Mouse (Mus musculus): ENCODE measurements around the gene Fgf8. TPM values are rescaled to one million over a fixed set of nuclear protein-coding genes. Genes with fewer than 3 reads are reported as not detected.

Fgf8 gene
- total and polyA plus RNA-seq, 2 experiments = not detected

DNA sequence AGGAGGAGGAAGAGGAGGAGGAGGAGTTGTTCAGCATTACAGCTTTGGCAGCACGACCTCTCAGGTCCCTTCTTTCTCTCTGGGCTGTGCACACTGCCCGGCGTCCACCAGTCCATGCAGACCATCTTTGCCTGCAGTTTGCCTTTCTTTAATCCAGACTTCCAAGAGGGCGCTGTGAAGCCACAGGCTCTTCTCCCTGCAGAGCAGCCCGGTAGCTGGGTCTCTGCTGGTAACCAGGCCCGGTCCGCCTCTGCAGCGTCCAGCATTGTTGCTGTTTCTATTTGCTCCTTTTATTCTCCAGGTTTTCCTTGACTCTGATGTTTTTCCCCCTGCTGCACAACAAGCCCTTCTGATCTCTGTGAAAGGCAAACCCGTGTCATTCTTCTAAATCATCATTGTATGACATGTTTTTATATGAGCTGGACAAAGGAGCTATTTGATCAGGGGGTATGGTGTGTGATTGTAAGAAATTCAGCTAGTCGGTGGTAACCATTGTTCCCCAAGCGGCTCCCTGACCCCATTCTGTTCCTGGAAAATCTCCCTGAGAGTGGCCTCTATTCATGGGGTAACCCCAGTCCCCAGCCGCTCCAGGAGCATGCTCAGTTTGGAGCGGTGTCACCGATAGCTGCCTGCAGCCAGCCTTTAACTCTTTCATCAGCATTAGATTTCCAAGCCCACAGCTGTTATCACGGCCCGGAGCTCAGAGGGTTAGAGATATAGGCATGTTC is 25.1 kb downstream of the Fgf8 start:
- no peak for DNase-seq (ENCODE audit: extremely low read depth, low read depth, low spot score)
- TF ChIP-seq CTCF (IDR thresholded peaks at IDR 0.05; ENCODE audit: low read depth, low read length) = no peak
- TF ChIP-seq POLR2A (IDR thresholded peaks at IDR 0.05; ENCODE audit: extremely low read depth, insufficient read depth, low read length) = no peak
- no peak overlapping the region for H3K4me3 ChIP-seq (ENCODE audit: insufficient read depth, low read depth, low read length)
- H3K36me3 ChIP-seq (ENCODE audit: control insufficient read depth, insufficient read depth, low read length) = no peaks in the 10 kb centered on the region
- H3K9ac ChIP-seq (ENCODE audit: low read depth, low read length) = no peak overlapping the region
- H3K27me3 ChIP-seq (ENCODE audit: control insufficient read depth, insufficient read depth, low read length) = 0 out of 2 replicates have a peak, but pooled peaks cover 4% of the 10 kb centered on the region
- no peaks in the 10 kb centered on the region for H3K4me1 ChIP-seq (ENCODE audit: control insufficient read depth, insufficient read depth, low read length)
- H3K27ac ChIP-seq (replicated peaks; ENCODE audit: insufficient read depth, low read depth, low read length) = no peak overlapping the region
- WGBS = 24% methylated on average over 16 of the region's 16 CpGs
- no peaks in the 10 kb centered on the region for H3K79me2 ChIP-seq (ENCODE audit: control insufficient read depth, insufficient read depth, low read length)

DNA sequence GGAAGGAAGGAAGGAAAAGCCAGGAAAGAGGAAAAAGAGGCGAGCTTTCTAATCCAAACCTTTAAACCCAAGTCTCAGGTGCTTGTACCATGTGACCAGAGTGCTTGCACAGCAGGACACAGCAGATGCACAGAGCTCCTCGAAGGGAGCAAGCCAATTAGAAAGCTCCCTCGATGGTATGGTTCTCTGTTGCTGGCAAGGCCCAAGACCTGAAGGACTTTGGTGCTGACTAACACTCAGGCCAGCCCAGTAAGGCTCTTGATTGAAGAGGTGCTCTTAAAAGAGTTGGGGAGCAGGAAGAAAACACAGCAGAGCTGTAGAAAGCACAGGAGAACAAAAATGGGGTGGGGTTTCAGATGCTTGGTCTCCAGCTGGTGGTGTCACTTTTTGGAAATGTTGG is 34.0 kb downstream of the Fgf8 start:
- Histone ChIP-seq H3K27me3 (ENCODE audit: control insufficient read depth, insufficient read depth, low read length) (0 out of 2 replicates have a peak, but pooled peaks cover 2% of the 10 kb centered on the region), H3K4me1 (ENCODE audit: control insufficient read depth, insufficient read depth, low read length) (no peaks in the 10 kb centered on the region), H3K36me3 (ENCODE audit: control insufficient read depth, insufficient read depth, low read length) (no peaks in the 10 kb centered on the region), H3K9ac (ENCODE audit: low read depth, low read length) (no peak overlapping the region), H3K4me3 (ENCODE audit: insufficient read depth, low read depth, low read length) (no peak overlapping the region), H3K27ac (replicated peaks; ENCODE audit: insufficient read depth, low read depth, low read length) (no peak overlapping the region), H3K79me2 (ENCODE audit: control insufficient read depth, insufficient read depth, low read length) (no peaks in the 10 kb centered on the region)
- DNase-seq (ENCODE audit: extremely low read depth, low read depth, low spot score) = no peak
- WGBS = 56% methylated on average over 3 of the region's 3 CpGs
- TF ChIP-seq POLR2A (IDR thresholded peaks at IDR 0.05; ENCODE audit: extremely low read depth, insufficient read depth, low read length) (no peak), CTCF (IDR thresholded peaks at IDR 0.05; ENCODE audit: low read depth, low read length) (no peak)

GRCm38 (mm10) chr19:45696281-45696600 is 46.5 kb downstream of the Fgf8 start:
- H3K79me2 ChIP-seq (ENCODE audit: control insufficient read depth, insufficient read depth, low read length) = no peaks in the 10 kb centered on the region
- no peak overlapping the region for H3K4me3 ChIP-seq (ENCODE audit: insufficient read depth, low read depth, low read length)
- no peaks in the 10 kb centered on the region for H3K36me3 ChIP-seq (ENCODE audit: control insufficient read depth, insufficient read depth, low read length)
- no peak overlapping the region for H3K9ac ChIP-seq (ENCODE audit: low read depth, low read length)
- no peaks in the 10 kb centered on the region for H3K27me3 ChIP-seq (ENCODE audit: control insufficient read depth, insufficient read depth, low read length)
- H3K4me1 ChIP-seq (ENCODE audit: control insufficient read depth, insufficient read depth, low read length) = no peaks in the 10 kb centered on the region
- TF ChIP-seq POLR2A (IDR thresholded peaks at IDR 0.05; ENCODE audit: extremely low read depth, insufficient read depth, low read length) (no peak), CTCF (IDR thresholded peaks at IDR 0.05; ENCODE audit: low read depth, low read length) (no peak)
- 57% methylated on average over 6 of the region's 6 CpGs for WGBS
- DNase-seq (ENCODE audit: extremely low read depth, low read depth, low spot score) = no peak
- H3K27ac ChIP-seq (replicated peaks; ENCODE audit: insufficient read depth, low read depth, low read length) = no peak overlapping the region

- Histone ChIP-seq H3K27ac (replicated peaks; ENCODE audit: insufficient read depth, low read depth, low read length) (no peak overlapping the region), H3K36me3 (ENCODE audit: control insufficient read depth, insufficient read depth, low read length) (no peaks in the 10 kb centered on the region), H3K27me3 (ENCODE audit: control insufficient read depth, insufficient read depth, low read length) (no peaks in the 10 kb centered on the region), H3K4me1 (ENCODE audit: control insufficient read depth, insufficient read depth, low read length) (no peaks in the 10 kb centered on the region), H3K9ac (ENCODE audit: low read depth, low read length) (no peak overlapping the region), H3K4me3 (ENCODE audit: insufficient read depth, low read depth, low read length) (no peak overlapping the region), H3K79me2 (ENCODE audit: control insufficient read depth, insufficient read depth, low read length) (no peaks in the 10 kb centered on the region)
- TF ChIP-seq POLR2A (IDR thresholded peaks at IDR 0.05; ENCODE audit: extremely low read depth, insufficient read depth, low read length) = no peak
- TF ChIP-seq CTCF (IDR thresholded peaks at IDR 0.05; ENCODE audit: low read depth, low read length) = no peak
- WGBS = 68% methylated on average over 25 of the region's 25 CpGs
- DNase-seq (ENCODE audit: extremely low read depth, low read depth, low spot score) = no peak
These were observed 47.0 kb downstream of the Fgf8 start for GRCm38 (mm10) chr19:45695496-45696280.

DNA sequence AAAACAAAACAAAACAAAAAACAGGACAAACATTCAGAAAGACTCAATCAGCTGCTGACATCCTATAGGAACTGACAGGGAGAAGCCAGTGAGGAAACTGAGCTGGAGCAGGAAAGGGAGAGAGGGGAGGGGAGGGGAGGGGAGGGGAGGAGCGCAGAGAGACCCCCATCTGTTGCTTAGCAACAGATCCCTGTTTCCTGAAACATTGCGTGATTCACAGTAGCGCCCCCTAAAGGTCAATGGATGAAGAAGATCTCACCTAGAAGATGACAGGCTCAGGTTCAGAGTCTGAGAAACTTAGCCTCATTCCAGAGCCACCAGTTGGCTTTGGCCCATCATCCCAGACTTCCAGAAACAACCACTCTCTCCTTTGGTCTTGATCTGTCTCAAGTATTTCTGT is 48.7 kb downstream of the Fgf8 start:
- H3K4me1 ChIP-seq (ENCODE audit: control insufficient read depth, insufficient read depth, low read length) = no peaks in the 10 kb centered on the region
- no peak overlapping the region for H3K4me3 ChIP-seq (ENCODE audit: insufficient read depth, low read depth, low read length)
- no peak overlapping the region for H3K9ac ChIP-seq (ENCODE audit: low read depth, low read length)
- WGBS = 47% methylated on average over 3 of the region's 3 CpGs
- DNase-seq (ENCODE audit: extremely low read depth, low read depth, low spot score) = no peak
- H3K79me2 ChIP-seq (ENCODE audit: control insufficient read depth, insufficient read depth, low read length) = no peaks in the 10 kb centered on the region
- H3K27me3 ChIP-seq (ENCODE audit: control insufficient read depth, insufficient read depth, low read length) = no peaks in the 10 kb centered on the region
- H3K36me3 ChIP-seq (ENCODE audit: control insufficient read depth, insufficient read depth, low read length) = no peaks in the 10 kb centered on the region
- no peak overlapping the region for H3K27ac ChIP-seq (replicated peaks; ENCODE audit: insufficient read depth, low read depth, low read length)
- TF ChIP-seq POLR2A (IDR thresholded peaks at IDR 0.05; ENCODE audit: extremely low read depth, insufficient read depth, low read length) (no peak), CTCF (IDR thresholded peaks at IDR 0.05; ENCODE audit: low read depth, low read length) (no peak)

GRCm38 (mm10) chr19:45692211-45692610 is 50.5 kb downstream of the Fgf8 start:
- no peak for DNase-seq (ENCODE audit: extremely low read depth, low read depth, low spot score)
- TF ChIP-seq CTCF (IDR thresholded peaks at IDR 0.05; ENCODE audit: low read depth, low read length) = no peak
- TF ChIP-seq POLR2A (IDR thresholded peaks at IDR 0.05; ENCODE audit: extremely low read depth, insufficient read depth, low read length) = no peak
- Histone ChIP-seq H3K27me3 (ENCODE audit: control insufficient read depth, insufficient read depth, low read length) (no peaks in the 10 kb centered on the region), H3K79me2 (ENCODE audit: control insufficient read depth, insufficient read depth, low read length) (no peaks in the 10 kb centered on the region), H3K4me1 (ENCODE audit: control insufficient read depth, insufficient read depth, low read length) (no peaks in the 10 kb centered on the region), H3K9ac (ENCODE audit: low read depth, low read length) (no peak overlapping the region), H3K27ac (replicated peaks; ENCODE audit: insufficient read depth, low read depth, low read length) (no peak overlapping the region), H3K36me3 (ENCODE audit: control insufficient read depth, insufficient read depth, low read length) (no peaks in the 10 kb centered on the region), H3K4me3 (ENCODE audit: insufficient read depth, low read depth, low read length) (no peak overlapping the region)
- WGBS = 92% methylated on average over 8 of the region's 8 CpGs

Measured in liver, adult 2 months (tissue).